7 mouse cellular contexts compared by ENCODE assay signal in genomic region chr13:83503919-83504318, GRCm38 (mm10). TPM values are rescaled to one million over a fixed set of nuclear protein-coding genes. Genes with fewer than 3 reads are reported as not detected.
DNase-seq lines count a peak whose midpoint lies in the region; ATAC-seq and TF ChIP-seq lines count a peak whose summit lies in the region.

Gene Mef2c (plus strand): TSS chr13:83504034.

- no peaks in the 10 kb centered on the region for H3K27me3 ChIP-seq in midbrain, embryonic 11.5 days (ENCODE audit: control insufficient read depth, insufficient read depth, low read length)

- ATAC-seq in granulocyte monocyte progenitor cell, adult 5-6 weeks (replicated peaks; ENCODE audit: poor library complexity, severe bottlenecking) = no peak
- ATAC-seq in midbrain, embryonic 11.5 days (ENCODE audit: low FRiP score) = no peak

- no peak within 1 kb of the TSS for H3K4me3 ChIP-seq in bone marrow macrophage, adult 2 months (ENCODE audit: insufficient read depth, low read length)
- no peak within 1 kb of the TSS for H3K4me3 ChIP-seq in midbrain, embryonic 11.5 days (ENCODE audit: low read depth, low read length)

- no peak for TF ChIP-seq CTCF in bone marrow macrophage, adult 2 months (IDR thresholded peaks at IDR 0.05; ENCODE audit: low read depth, low read length)

- no peaks in the 10 kb centered on the region for H3K4me1 ChIP-seq in bone marrow macrophage, adult 2 months (ENCODE audit: control insufficient read depth, insufficient read depth, low read length)
- H3K4me1 ChIP-seq in midbrain, embryonic 11.5 days (ENCODE audit: control insufficient read depth, insufficient read depth, low read length) = no peaks in the 10 kb centered on the region

- no peak for TF ChIP-seq POLR2A in bone marrow macrophage, adult 2 months (IDR thresholded peaks at IDR 0.05; ENCODE audit: borderline replicate concordance, low read depth, low read length)

- H3K9ac ChIP-seq in midbrain, embryonic 11.5 days (ENCODE audit: low read length) = no peak within 1 kb of the TSS

- no peaks in the 10 kb centered on the region for H3K9me3 ChIP-seq in midbrain, embryonic 11.5 days (ENCODE audit: control insufficient read depth, low read length)

- no peak for DNase-seq in adrenal gland, adult 2 months
- DNase-seq in layer of hippocampus, postnatal 10 days (ENCODE audit: low spot score in 2 of 2) = no peak
- no peak for DNase-seq in midbrain, embryonic 11.5 days (ENCODE audit: low spot score, missing footprints)
- DNase-seq in c-Kit-positive CD71-positive TER-119-positive erythroid progenitor cells, embryonic 14.5 days (ENCODE audit: low spot score) = no peak
- no peak for DNase-seq in right cerebral cortex, postnatal 25 days

- no peaks in the 10 kb centered on the region for H3K36me3 ChIP-seq in midbrain, embryonic 11.5 days (ENCODE audit: control insufficient read depth, insufficient read depth, low read length)

- 90% methylated on average over 7 of the region's 7 CpGs for WGBS in midbrain, embryonic 11.5 days

- no peak within 1 kb of the TSS for H3K27ac ChIP-seq in bone marrow macrophage, adult 2 months (ENCODE audit: insufficient read depth, low read depth, low read length)
- no peak within 1 kb of the TSS for H3K27ac ChIP-seq in midbrain, embryonic 11.5 days (ENCODE audit: low read depth, low read length)

- H3K4me2 ChIP-seq in midbrain, embryonic 11.5 days = no peak within 1 kb of the TSS

RNA-seq across cellular contexts. Expression of gene Mef2c, which starts in this region (rescaled TPM):
- 10 to 100 TPM; 23.8 to 58.6 TPM for total RNA-seq in adrenal gland, adult 2 months (2021)
- 14.3 and 23.3 TPM in 2 replicates for polyA plus RNA-seq in adrenal gland, adult 2 months (2012; rRNA removed)
- 51.6 and 61.5 TPM in 2 replicates for polyA plus RNA-seq in bone marrow macrophage, adult 2 months (2012; ENCODE audit: insufficient read depth, insufficient read length, missing spikeins)
- total RNA-seq in granulocyte monocyte progenitor cell, adult 5-6 weeks (2014; fragmentation: Nextera tagmentation) = 53.2 and 97.3 TPM in 2 replicates
- total RNA-seq in granulocyte monocyte progenitor cell, adult 5-6 weeks (2017) = 88.2 and 125 TPM in 2 replicates
- 100 to 1,000 TPM; 121 to 125 TPM for total RNA-seq in layer of hippocampus, postnatal 10 days (2021)
- polyA plus RNA-seq in midbrain, embryonic 11.5 days (2014; fragmentation: Nextera tagmentation; extraction: Ambion mirVana) = 11.7 and 14.7 TPM in 2 replicates
